ENCODE assay signal across 28 mouse cellular contexts in genomic region chr3:129793801-129794200, GRCm38 (mm10). TPM values are rescaled to one million over a fixed set of nuclear protein-coding genes. Genes with fewer than 3 reads are reported as not detected.
"Had no signal": no experiment of that assay in that cellular context is flagged by ENCODE, and none has a peak within 500 bp of the region (broad histone marks: within the 10 kb centered on the region; RNA-seq: fewer than 3 reads in every experiment).

No protein-coding gene starts in this region.

- H3K36me3 ChIP-seq: limb, embryonic 13.5 days; liver, embryonic 12.5 days; liver, embryonic 15.5 days; lung, embryonic 15.5 days had no signal

- DNase-seq: layer of hippocampus, postnatal 36 days; left cerebral cortex, postnatal 4 days; liver; lung, adult 18-20 months; lung, postnatal 14 days; lung, postnatal 4 days; midbrain, embryonic 14.5 days; thymus, adult 18-20 months; thymus, postnatal 36 days had no signal

- H3K9me3 ChIP-seq: limb, embryonic 13.5 days; liver, embryonic 12.5 days; liver, embryonic 15.5 days; lung, embryonic 15.5 days had no signal

- H3K4me3 ChIP-seq: left cerebral cortex, adult 2 months; limb, embryonic 13.5 days; liver, embryonic 12.5 days; liver, embryonic 15.5 days; lung, embryonic 15.5 days had no signal

- H3K27me3 ChIP-seq: limb, embryonic 13.5 days; liver, embryonic 12.5 days; liver, embryonic 15.5 days; lung, embryonic 15.5 days had no signal

- ATAC-seq: inflammation-experienced regulatory T-cells, adult 6 months; intestine, embryonic 16.5 days; liver, embryonic 12.5 days had no signal

- H3K4me2 ChIP-seq: limb, embryonic 13.5 days; liver, embryonic 12.5 days; liver, embryonic 15.5 days; lung, embryonic 15.5 days; midbrain, embryonic 11.5 days had no signal

- H3K4me1 ChIP-seq: limb, embryonic 13.5 days; liver, embryonic 12.5 days; liver, embryonic 15.5 days; lung, embryonic 15.5 days had no signal

- H3K9ac ChIP-seq: limb, embryonic 13.5 days; liver, embryonic 12.5 days; liver, embryonic 15.5 days; lung, embryonic 15.5 days had no signal

- H3K27ac ChIP-seq: left cerebral cortex, adult 2 months; limb, embryonic 13.5 days; liver, embryonic 12.5 days; liver, embryonic 15.5 days; lung, embryonic 15.5 days had no signal

RNA-seq across cellular contexts. Expression of gene Lrit3, which starts 10.0 kb away (rescaled TPM):
- total RNA-seq: layer of hippocampus, postnatal 10 days; layer of hippocampus, postnatal 36 days; megakaryocyte progenitor cell, adult 5-6 weeks; megakaryocyte-erythroid progenitor cell, adult 5-6 weeks; midbrain, postnatal 0 days had no signal
- polyA plus RNA-seq: inflammation-experienced regulatory T-cells, adult 6 months; intestine, embryonic 16.5 days; limb, embryonic 13.5 days; liver, embryonic 12.5 days; liver, embryonic 15.5 days; lung, embryonic 15.5 days; midbrain, embryonic 11.5 days; midbrain, embryonic 14.5 days; midbrain, postnatal 0 days; neural tube, embryonic 11.5 days; neural tube, embryonic 14.5 days; small intestine, adult 2 months; spleen, adult 2 months; stomach, embryonic 16.5 days; testis, adult 2 months had no signal

RNA-seq across cellular contexts. Expression of gene Rrh, which starts 28.6 kb away (rescaled TPM):
- polyA plus RNA-seq: liver, embryonic 15.5 days; neural tube, embryonic 11.5 days; small intestine, adult 2 months; stomach, embryonic 16.5 days had no signal

RNA-seq across cellular contexts. Expression of gene Cfi, which starts 41.9 kb away (rescaled TPM):
- total RNA-seq: layer of hippocampus, postnatal 36 days; left cerebral cortex, adult 2 months; left cerebral cortex, postnatal 10 days; left cerebral cortex, postnatal 4 days; megakaryocyte progenitor cell, adult 5-6 weeks; megakaryocyte-erythroid progenitor cell, adult 5-6 weeks had no signal
- polyA plus RNA-seq: inflammation-experienced regulatory T-cells, adult 6 months; neural tube, embryonic 11.5 days; spleen, adult 2 months had no signal
